Mouse (Mus musculus) frontal cortex, postnatal 36 days (tissue): ENCODE data around the gene Trmt10a.

ENCODE experiments used
- DNase-seq, 2 experiments: peaks; one replicate each; pipeline ENCODE4 v3.0.0; 2022; ENCODE audit warnings: low spot score in 2 of 2

Trmt10a gene

DNA sequence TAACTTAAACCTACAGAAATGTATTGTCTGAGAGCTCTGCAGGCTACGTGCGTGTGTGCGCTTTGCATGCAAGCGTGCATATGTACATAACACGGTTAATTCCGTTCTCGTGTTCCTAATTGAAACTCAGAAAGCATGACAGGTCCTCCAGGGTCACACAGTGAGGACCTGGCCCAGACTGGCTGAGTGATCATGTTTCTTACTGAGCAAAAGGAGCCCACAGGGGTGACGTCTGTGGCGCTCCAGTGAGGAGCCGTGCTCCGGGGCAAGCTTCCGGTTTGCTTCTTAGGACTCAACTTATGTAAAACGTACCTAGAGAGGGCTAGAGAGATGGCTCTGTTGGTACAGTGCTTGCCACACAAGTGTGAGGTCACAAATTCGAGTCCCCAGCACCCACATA, 53.8 kb downstream of the Trmt10a start:
- no peak for DNase-seq

DNA sequence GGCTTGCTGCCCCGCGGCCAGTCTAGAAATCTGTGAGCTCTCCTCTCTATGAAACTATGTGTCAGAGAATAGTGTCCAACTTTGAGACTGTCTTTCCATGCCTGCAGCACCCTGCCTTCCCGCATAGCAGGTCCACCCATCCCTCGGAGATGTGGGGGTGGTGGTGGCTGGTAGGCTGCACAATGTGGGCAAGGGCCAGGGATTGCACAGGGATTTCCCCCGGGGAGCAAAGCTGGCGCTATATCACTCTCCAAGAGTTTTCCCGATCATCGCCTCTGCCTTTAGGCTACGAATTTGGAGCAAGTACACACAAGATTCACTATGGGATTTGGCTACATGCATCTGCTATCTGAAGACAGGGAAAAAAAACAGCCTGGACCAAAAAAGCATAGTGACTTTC, 54.3 kb downstream of the Trmt10a start:
- DNase-seq = no peak

DNA sequence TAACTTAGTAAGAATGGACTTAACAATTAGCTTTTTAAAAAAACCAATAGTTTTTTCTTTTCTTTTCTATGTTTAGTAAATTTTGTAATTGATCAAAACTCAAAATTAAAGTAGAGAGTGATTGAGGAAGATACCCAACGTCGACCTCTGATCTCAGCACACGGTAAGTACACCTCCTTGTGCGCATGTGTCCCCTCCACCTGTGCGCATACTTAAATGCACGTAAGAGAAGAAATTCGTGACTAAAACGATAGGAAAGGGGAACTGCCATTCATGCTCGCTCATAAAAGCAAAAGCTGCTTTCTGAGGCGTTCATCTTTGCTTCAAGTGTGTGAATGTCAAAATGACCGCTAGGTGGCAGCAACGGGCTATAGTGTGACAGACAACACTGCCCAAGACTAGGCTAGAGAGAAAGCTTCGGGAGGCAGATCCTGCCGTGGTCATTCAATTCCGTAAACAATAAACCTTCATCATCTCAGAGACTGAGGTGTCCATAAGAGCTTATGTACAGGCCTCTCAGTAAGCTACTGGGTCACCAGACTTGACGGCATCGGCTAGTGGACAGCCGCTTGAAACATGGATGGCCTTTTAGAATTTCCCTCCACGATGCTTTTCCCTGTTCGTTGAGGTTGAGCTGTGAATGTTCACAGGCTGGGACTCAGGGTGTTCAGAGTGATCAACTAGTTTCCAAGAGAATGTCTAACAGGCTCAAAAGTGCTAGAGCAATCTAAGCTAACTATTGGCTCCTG, 54.9 kb downstream of the Trmt10a start:
- peak; percentile 92 to 94 for DNase-seq

DNA sequence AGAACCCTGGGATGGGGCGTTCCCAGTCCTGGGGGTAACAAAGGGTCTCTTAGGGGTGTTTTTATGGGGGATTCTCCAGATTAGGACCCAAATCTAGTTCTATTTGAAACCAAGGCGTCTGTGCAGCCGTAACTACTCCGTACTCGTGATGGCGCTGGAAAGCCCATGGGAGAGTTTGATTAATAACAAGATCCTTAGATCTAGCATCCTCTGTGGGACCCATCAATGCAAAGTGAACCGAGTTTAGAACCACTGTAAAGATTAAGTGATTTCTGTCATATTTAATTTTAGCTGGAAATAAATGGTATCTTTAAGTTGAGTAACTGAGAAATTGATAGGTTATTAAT, 55.4 kb downstream of the Trmt10a start:
- no peak for DNase-seq

DNA sequence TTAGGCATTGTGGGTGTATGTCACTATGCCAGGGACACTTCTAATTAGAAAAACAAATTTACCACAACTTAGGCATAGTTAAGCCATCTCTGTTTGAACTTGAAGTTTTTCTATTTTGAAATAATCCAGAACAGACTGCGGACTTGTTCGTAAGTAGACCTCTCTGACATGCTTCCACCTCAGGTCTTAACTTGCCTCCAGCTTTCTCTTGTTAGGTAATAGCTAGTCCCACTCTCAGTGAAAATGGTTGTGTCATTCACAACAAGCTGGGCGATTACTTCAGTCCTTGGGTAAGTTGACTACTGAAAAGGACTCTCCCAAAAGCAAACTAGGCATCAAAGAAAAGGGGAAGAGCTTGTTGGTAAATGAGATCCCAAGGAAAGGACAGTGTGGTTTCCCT, 65.6 kb downstream of the Trmt10a start:
- no peak for DNase-seq
